Mouse (Mus musculus) hindbrain, embryonic 11.5 days (tissue): ENCODE measurements around the gene Fmnl1. TPM values are rescaled to one million over a fixed set of nuclear protein-coding genes. Genes with fewer than 3 reads are reported as not detected.
A peak's percentile ranks its signal among the peaks of the same experiment; 100 is the strongest.

Experiments
- ATAC-seq: fragments of 200-750 bp; cut with Nextera tagmentation; 2 replicates; pipeline ENCODE4 v1.8.0; 2017; ENCODE audit warnings: mild to moderate bottlenecking, moderate TSS enrichment, moderate library complexity; ENCODE audit not compliant: low FRiP score
- DNase-seq: peaks from one replicate; pipeline ENCODE4 v3.0.0-alpha.2; 2015; ENCODE audit warnings: low spot score
- H3K27ac ChIP-seq: fragments of 300-500 bp; sonication (generic); 2 replicates; pipeline ENCODE4 v1.5.1; 2014; ENCODE audit warnings: mild to moderate bottlenecking, low read depth, low read length
- H3K27me3 ChIP-seq: fragments of 300-500 bp; sonication (generic); 2 replicates; pipeline ENCODE4 v1.6.1; 2014; ENCODE audit warnings: mild to moderate bottlenecking, low read length, moderate library complexity, mixed read lengths; ENCODE audit not compliant: control insufficient read depth, insufficient read depth
- H3K36me3 ChIP-seq: fragments of 300-500 bp; sonication (generic); 2 replicates; pipeline ENCODE4 v1.6.1; 2014; ENCODE audit warnings: mild to moderate bottlenecking, low read length, moderate library complexity, mixed read lengths; ENCODE audit not compliant: control insufficient read depth, insufficient read depth
- H3K4me1 ChIP-seq: fragments of 300-500 bp; sonication (generic); replicated peaks from 2 replicates; pipeline ENCODE4 v1.6.1; 2014; ENCODE audit warnings: low read length, mixed read lengths; ENCODE audit not compliant: control insufficient read depth, insufficient read depth
- H3K4me2 ChIP-seq: fragments of 300-500 bp; sonication (generic); replicated peaks from 2 replicates; pipeline ENCODE4 v1.6.1; 2014; ENCODE audit warnings: mild to moderate bottlenecking, low read depth, low read length
- H3K4me3 ChIP-seq: fragments of 300-500 bp; sonication (generic); 2 replicates; pipeline ENCODE4 v1.5.1; 2014; ENCODE audit warnings: low read depth, low read length
- H3K9ac ChIP-seq: fragments of 300-500 bp; sonication (generic); 2 replicates; pipeline ENCODE4 v1.6.1; 2014; ENCODE audit warnings: low read depth, low read length
- H3K9me3 ChIP-seq: fragments of 300-500 bp; sonication (generic); 2 replicates; pipeline ENCODE4 v1.6.1; 2016; ENCODE audit warnings: low read length; ENCODE audit not compliant: control insufficient read depth
- WGBS: fragments of 180-500 bp; shearing (Covaris S2); extraction: QIAGEN DNeasy Blood & Tissue Kit; methylation state at CpG from one replicate; pipeline ENCODE4 v1.1.7; 2014; 5-methylcytosine and 5-hydroxymethylcytosine counted together
- polyA plus RNA-seq: library from polyadenylated mRNA; unstranded; fragments of >200 nt; fragmentation: Nextera tagmentation; extraction: Ambion mirVana; gene quantifications from 2 replicates; pipeline ENCODE4 v1.2.1, GENCODE M21; 2014

Fmnl1 gene
- polyA plus RNA-seq, 1 experiment from 2014 or later: 1.1 TPM

GRCm38 (mm10) chr11:103176510-103176909, 5.6 kb downstream of the Fmnl1 start:
- H3K4me3 ChIP-seq: no peak overlapping the region
- no peak for DNase-seq
- ATAC-seq: no peak
- no peak overlapping the region for H3K4me2 ChIP-seq
- H3K27me3 ChIP-seq: peaks cover 17% of the 10 kb centered on the region
- WGBS: 100% methylated on average over 1 of the region's 1 CpGs
- H3K9me3 ChIP-seq: no peaks in the 10 kb centered on the region
- H3K9ac ChIP-seq: no peak overlapping the region
- H3K4me1 ChIP-seq: no peaks in the 10 kb centered on the region
- H3K27ac ChIP-seq: no peak overlapping the region
- no peaks in the 10 kb centered on the region for H3K36me3 ChIP-seq

- DNase-seq (no peak), ATAC-seq (no peak)
- Histone ChIP-seq H3K4me3 (no peak overlapping the region), H3K36me3 (no peaks in the 10 kb centered on the region), H3K9ac (no peak overlapping the region), H3K9me3 (no peaks in the 10 kb centered on the region), H3K4me2 (no peak overlapping the region), H3K4me1 (no peaks in the 10 kb centered on the region), H3K27ac (no peak overlapping the region), H3K27me3 (peaks cover 10% of the 10 kb centered on the region)
- 79% methylated on average over 5 of the region's 5 CpGs for WGBS
Observed at GRCm38 (mm10) chr11:103177216-103177615, 6.3 kb downstream of the Fmnl1 start.

GRCm38 (mm10) chr11:103177815-103178485, 7.0 kb downstream of the Fmnl1 start:
- Histone ChIP-seq H3K4me1 (no peaks in the 10 kb centered on the region), H3K27me3 (peaks cover 2% of the 10 kb centered on the region), H3K4me2 (no peak overlapping the region), H3K27ac (no peak overlapping the region), H3K4me3 (no peak overlapping the region), H3K9ac (no peak overlapping the region), H3K36me3 (no peaks in the 10 kb centered on the region), H3K9me3 (no peaks in the 10 kb centered on the region)
- DNase-seq: no peak
- ATAC-seq: no peak
- 84% methylated on average over 15 of the region's 15 CpGs for WGBS

- Histone ChIP-seq H3K27ac (no peak overlapping the region), H3K9me3 (no peaks in the 10 kb centered on the region), H3K4me1 (no peaks in the 10 kb centered on the region), H3K4me2 (no peak overlapping the region), H3K4me3 (no peak overlapping the region), H3K27me3 (no peaks in the 10 kb centered on the region), H3K36me3 (no peaks in the 10 kb centered on the region), H3K9ac (no peak overlapping the region)
- no peak for DNase-seq
- no peak for ATAC-seq
- WGBS: 88% methylated on average over 8 of the region's 8 CpGs
Observed at GRCm38 (mm10) chr11:103178748-103179147, 7.8 kb downstream of the Fmnl1 start.

- H3K4me3 ChIP-seq: no peak overlapping the region
- DNase-seq (no peak), ATAC-seq (no peak)
- no peaks in the 10 kb centered on the region for H3K36me3 ChIP-seq
- 71% methylated on average over 1 of the region's 1 CpGs for WGBS
- H3K4me2 ChIP-seq: no peak overlapping the region
- no peaks in the 10 kb centered on the region for H3K27me3 ChIP-seq
- no peak overlapping the region for H3K9ac ChIP-seq
- no peak overlapping the region for H3K27ac ChIP-seq
- no peaks in the 10 kb centered on the region for H3K4me1 ChIP-seq
- H3K9me3 ChIP-seq: no peaks in the 10 kb centered on the region
Observed at GRCm38 (mm10) chr11:103180426-103180825, 9.5 kb downstream of the Fmnl1 start.

GRCm38 (mm10) chr11:103181349-103181748, 10.4 kb downstream of the Fmnl1 start:
- H3K36me3 ChIP-seq: no peaks in the 10 kb centered on the region
- H3K27ac ChIP-seq: no peak overlapping the region
- H3K9ac ChIP-seq: no peak overlapping the region
- H3K4me1 ChIP-seq: no peaks in the 10 kb centered on the region
- H3K4me3 ChIP-seq: no peak overlapping the region
- no peak overlapping the region for H3K4me2 ChIP-seq
- no peaks in the 10 kb centered on the region for H3K9me3 ChIP-seq
- no peaks in the 10 kb centered on the region for H3K27me3 ChIP-seq
- WGBS: 73% methylated on average over 9 of the region's 9 CpGs
- DNase-seq (no peak), ATAC-seq (no peak)

- Histone ChIP-seq H3K4me2 (no peak overlapping the region), H3K4me3 (no peak overlapping the region), H3K36me3 (no peaks in the 10 kb centered on the region), H3K27ac (no peak overlapping the region), H3K4me1 (no peaks in the 10 kb centered on the region), H3K9ac (no peak overlapping the region), H3K9me3 (no peaks in the 10 kb centered on the region), H3K27me3 (no peaks in the 10 kb centered on the region)
- WGBS: 75% methylated on average over 3 of the region's 3 CpGs
- no peak for DNase-seq
- no peak for ATAC-seq
Observed at GRCm38 (mm10) chr11:103181911-103182310, 11.0 kb downstream of the Fmnl1 start.

- ATAC-seq: no peak
- WGBS: 42% methylated on average over 2 of the region's 2 CpGs
- no peak overlapping the region for H3K4me3 ChIP-seq
Observed at GRCm38 (mm10) chr11:103184891-103185290, 14.0 kb downstream of the Fmnl1 start.

GRCm38 (mm10) chr11:103192230-103192955, 21.5 kb downstream of the Fmnl1 start:
- 19% methylated on average over 28 of the region's 28 CpGs for WGBS
- Histone ChIP-seq H3K4me2 (peak overlapping the region; percentile 46), H3K27ac (no peak overlapping the region), H3K4me1 (0 out of 2 replicates have a peak, but pooled peaks cover 3% of the 10 kb centered on the region), H3K36me3 (no peaks in the 10 kb centered on the region), H3K27me3 (peaks cover 53% of the 10 kb centered on the region), H3K9me3 (no peaks in the 10 kb centered on the region), H3K9ac (peak overlapping the region; percentile 31; the same call in 1 of the 2 replicates), H3K4me3 (peak overlapping the region; percentile 21)
- peak; percentile 30 for DNase-seq
- ATAC-seq: no peak

More at GRCm38 (mm10) chr11:103184891-103185290, 14.0 kb downstream of the Fmnl1 start:
- Histone ChIP-seq H3K9ac (no peak overlapping the region), H3K36me3 (no peaks in the 10 kb centered on the region), H3K9me3 (no peaks in the 10 kb centered on the region), H3K4me1 (no peaks in the 10 kb centered on the region), H3K27ac (no peak overlapping the region), H3K27me3 (no peaks in the 10 kb centered on the region), H3K4me2 (no peak overlapping the region)
- DNase-seq: peak; percentile 62
